Mouse (Mus musculus) mouse embryonic stem cell (cell line): Measurements from ENCODE around the gene Fkbp8.

Experiments
- in situ Hi-C, 2 experiments: fragments of 300-500 bp; cut with MboI; formaldehyde crosslinking; loops; 1 replicate in 1 of 2; 3 replicates in 1 of 2; pipeline ENCODE4 v1.14.3; 2019 to 2020; ENCODE audit warnings: low sequenced_read_pairs in 2 of 2, low pct_unique_long_range_greater_than_20kb in 1 of 2, mixed read lengths in 1 of 2; ENCODE audit not compliant: unreplicated experiment in 1 of 2

The Fkbp8 gene

GRCm38 (mm10) chr8:70544200-70544687 lies 16.7 kb downstream of the Fkbp8 start:
- in situ Hi-C loops = no loop called here

DNA sequence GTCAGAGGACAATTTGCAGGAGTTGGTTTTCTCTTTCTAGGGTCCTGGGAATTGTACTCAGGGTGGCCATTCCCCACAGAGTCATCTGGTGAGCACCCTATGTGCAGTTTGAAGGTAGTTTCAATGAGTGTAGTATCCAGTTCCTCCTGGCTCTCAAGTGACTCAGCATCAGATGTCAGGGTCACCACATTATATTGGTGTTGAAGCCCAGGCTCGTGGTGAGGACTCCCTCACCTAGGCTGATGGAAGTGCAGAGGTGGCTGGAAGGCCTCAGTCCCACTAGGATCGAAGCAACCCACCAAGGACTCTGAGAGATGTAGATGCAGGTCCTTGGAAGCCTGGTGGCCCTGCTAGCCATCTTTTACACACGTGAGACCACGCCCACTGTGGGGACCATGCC lies 18.9 kb downstream of the Fkbp8 start:
- in situ Hi-C loops = no loop called here

DNA sequence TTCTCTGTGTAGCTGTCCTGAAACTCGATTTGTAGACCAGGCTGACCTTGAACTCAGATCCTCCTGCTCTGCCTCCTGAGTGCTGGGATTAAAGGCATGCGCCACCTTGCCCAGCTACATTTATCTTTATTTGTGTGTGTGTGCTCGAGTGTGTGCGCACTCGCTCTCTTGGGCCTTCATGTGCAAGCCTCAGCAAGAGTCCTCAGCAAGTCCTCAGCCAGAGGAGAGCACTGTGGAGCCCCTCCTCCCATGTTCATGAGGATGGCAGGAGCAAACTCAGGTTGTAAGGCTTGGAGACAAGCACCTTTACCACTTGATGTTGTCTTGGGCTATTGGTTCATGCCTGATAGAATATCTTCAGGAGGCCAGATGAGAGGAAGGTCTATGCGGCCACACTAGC lies 20.2 kb downstream of the Fkbp8 start:
- in situ Hi-C loops = no loop called here

DNA sequence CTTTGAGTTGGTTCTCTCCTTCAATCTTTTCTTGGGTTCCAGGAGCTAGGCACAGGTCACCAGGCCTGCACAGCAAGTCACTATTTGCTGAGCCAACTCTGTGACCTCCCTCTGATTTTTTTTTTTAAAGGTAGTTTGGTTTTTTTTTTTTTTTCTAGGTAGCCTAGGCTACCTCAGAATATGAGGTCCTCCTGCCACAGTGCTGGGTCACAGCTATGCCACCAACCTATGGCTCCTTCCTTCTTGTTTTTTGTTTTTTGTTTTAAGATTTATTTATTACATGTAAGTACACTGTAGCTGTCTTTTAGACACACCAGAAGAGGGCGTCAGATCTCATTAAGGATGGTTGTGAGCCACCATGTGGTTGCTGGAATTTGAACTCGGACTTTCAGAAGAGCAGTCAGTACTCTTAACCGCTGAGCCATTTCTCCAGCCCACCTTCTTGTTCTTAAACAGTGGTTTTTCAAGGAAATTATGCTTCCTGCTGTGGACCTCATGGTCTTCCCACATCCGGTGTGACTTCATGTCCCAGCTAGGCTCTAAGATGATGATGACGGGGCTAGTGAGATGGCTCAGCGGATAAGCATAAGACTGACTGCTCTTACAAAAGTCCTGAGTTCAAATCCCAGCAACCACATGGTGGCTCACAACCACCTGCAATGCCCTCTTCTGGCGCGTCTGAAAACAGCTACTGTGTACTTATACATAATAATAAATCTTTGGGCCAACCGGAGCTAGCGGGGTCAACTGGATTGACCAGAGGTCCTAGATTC lies 22.1 kb downstream of the Fkbp8 start:
- in situ Hi-C loops = no loop called here

DNA sequence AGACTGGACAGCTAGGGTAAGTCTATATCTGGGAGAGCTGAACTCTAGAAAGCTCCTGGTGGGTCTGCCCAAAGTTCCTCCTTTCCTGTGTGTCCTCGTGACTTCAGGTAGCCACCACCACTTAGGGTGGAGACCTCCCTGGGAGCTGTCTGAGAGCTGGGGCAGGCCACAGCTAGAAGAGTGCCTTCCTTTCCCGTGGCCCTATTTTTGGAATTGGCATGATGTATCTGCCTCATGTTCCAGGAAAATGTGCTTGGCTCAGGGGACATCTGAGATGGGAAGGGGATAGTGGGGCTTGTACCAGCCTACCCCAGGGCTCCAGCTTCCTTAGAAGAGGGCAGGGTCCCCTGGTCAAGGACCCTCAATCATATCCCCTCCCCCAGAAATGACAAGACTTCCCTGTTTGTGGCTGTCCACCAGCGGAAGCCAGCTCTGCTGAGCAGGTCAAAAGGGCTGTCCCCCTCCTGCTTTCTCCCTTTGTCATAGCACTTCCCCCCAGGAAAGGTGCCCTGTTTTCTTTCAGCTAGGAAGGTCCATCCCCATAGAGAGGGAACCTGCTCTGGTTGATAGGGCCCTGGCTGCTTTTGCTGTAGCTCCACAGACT lies 24.1 kb downstream of the Fkbp8 start:
- in situ Hi-C loops = no loop called here

DNA sequence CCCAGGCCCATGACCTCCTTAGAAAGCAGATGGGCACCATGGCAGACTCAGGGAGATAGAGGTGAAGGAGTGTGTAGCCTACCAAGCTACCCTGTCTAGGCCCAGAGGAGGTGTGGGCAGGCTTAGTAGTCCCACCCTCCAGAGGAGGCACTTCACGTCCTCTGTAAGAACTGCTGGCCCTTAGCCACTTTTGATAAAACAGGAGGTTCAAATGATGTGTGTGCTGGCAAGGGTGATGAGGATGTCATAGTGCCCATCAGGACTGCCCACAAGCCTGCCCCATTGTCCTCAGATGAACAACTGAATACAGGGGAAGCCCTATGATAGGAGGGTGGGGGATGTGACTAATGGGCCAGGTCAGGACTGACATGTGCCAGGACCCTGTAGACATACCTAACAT lies 25.3 kb downstream of the Fkbp8 start:
- in situ Hi-C loops = no loop called here

DNA sequence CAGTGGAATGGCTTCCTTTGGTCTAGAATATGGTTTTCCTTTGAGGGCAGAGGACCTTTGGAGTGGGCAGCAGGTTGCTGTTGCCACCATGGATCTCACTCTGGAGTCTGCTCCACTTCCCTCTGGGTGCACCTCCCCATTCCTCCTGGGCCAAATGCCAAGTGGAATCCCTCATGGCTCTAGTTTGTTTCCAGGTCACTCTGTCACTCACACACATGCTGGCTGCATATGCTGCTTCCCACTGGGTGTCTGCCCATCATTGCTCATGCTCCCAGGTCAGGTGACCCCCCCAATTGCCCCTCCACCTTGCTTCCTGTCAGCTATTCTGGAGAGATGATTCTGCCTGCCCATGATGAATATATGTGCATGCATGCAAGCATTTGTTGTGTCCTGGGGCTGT lies 26.2 kb downstream of the Fkbp8 start:
- in situ Hi-C loops = no loop called here

- in situ Hi-C loops = no loop called here
Measured at GRCm38 (mm10) chr8:70555079-70555747, 27.7 kb downstream of the Fkbp8 start.

GRCm38 (mm10) chr8:70558334-70558733 lies 30.8 kb downstream of the Fkbp8 start:
- in situ Hi-C loops = no loop called here

GRCm38 (mm10) chr8:70558983-70559382 lies 31.5 kb downstream of the Fkbp8 start:
- in situ Hi-C loops = no loop called here

DNA sequence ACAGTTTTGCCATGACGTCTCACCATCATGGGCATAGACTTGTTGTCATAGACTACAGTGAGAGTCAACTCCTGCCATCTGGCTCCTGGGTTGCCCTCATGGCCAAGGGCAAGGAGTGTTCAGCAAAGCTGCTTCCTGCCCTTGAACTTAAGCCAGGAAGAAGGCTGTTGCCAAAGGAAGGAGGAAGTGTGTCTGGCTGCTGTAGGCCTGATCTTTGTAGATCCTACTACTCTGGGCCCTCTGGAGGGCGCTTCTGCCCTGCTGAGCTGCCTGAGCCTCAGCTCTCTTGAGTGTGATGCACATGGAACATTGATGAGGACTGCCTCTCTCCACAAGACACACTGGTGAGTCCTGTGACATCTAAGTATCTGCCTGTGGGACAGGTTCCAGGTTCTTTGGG lies 32.6 kb downstream of the Fkbp8 start:
- in situ Hi-C loops = loop anchor here in 1 of 2 experiments (5.0 kb wide), 1 partner anchor 37 kb away; no protein-coding TSS in a partner anchor

- in situ Hi-C loops = loop anchor here in 1 of 2 experiments (5.0 kb wide), 1 partner anchor 37 kb away; no protein-coding TSS in a partner anchor
Measured at GRCm38 (mm10) chr8:70560564-70560963, 33.0 kb downstream of the Fkbp8 start.

GRCm38 (mm10) chr8:70561357-70561756 lies 33.8 kb downstream of the Fkbp8 start:
- in situ Hi-C loops = loop anchor here in 1 of 2 experiments (5.0 kb wide), 1 partner anchor 36 kb away; no protein-coding TSS in a partner anchor

DNA sequence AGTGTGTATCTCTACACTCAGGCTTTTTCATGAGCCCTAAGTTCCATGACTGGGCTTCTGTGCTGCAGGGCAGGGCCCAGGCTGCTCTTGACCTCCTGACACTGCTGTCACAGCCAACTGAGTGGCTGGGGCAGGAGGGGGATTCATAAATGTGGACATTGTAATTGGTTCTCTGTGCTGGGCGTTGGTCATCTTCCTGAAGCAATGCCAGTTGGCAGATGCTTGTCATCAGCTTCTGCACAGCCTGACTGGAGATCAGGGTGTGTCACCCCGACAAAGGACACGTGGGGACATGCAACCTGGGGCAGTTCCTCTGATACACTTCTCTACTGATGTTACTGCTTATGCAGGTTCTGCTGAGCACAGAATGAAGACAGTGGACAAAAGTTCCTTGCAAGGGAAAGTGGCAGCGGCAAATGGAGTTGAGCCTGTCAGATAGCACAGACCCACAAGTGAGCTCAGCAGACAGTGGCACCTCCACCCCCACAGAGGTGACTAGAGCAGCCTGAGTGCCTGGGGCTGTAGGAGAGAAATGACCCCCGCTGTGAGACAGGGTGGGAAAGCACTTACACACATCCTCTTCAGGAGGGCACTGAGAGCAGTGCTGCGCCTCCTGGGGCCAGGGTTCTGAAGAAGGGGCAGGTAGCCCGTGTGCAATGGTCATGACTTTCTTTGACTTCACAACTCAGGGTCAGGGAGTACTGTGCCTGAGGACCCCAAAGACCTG lies 34.4 kb downstream of the Fkbp8 start:
- in situ Hi-C loops = loop anchor here in 1 of 2 experiments (5.0 kb wide), 1 partner anchor 35 kb away; no protein-coding TSS in a partner anchor

DNA sequence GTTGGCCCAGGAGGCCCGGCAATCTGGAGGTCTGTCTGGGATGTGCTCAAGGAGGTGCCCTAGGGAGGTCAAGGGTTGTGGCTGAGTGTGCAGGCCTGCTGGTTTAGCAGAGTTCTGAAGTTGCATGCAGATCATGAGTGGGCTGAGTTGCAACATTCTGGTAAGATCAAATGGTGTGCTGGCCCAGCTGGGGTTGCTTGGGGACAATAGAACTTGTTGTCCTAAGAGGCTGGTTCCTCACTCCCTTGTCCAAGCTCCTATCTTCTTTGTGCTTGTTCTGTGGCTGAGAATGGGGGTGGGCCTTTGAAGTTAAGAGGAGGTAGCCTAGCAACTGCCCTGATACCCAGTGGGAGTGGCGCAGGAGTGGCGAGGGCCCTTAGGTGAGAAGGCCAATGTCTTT lies 35.3 kb downstream of the Fkbp8 start:
- in situ Hi-C loops = loop anchor here in 1 of 2 experiments (5.0 kb wide), 1 partner anchor 34 kb away; no protein-coding TSS in a partner anchor

GRCm38 (mm10) chr8:70563763-70564387 lies 36.4 kb downstream of the Fkbp8 start:
- in situ Hi-C loops = loop anchor here in 1 of 2 experiments (5.0 kb wide), 1 partner anchor 33 kb away; no protein-coding TSS in a partner anchor

DNA sequence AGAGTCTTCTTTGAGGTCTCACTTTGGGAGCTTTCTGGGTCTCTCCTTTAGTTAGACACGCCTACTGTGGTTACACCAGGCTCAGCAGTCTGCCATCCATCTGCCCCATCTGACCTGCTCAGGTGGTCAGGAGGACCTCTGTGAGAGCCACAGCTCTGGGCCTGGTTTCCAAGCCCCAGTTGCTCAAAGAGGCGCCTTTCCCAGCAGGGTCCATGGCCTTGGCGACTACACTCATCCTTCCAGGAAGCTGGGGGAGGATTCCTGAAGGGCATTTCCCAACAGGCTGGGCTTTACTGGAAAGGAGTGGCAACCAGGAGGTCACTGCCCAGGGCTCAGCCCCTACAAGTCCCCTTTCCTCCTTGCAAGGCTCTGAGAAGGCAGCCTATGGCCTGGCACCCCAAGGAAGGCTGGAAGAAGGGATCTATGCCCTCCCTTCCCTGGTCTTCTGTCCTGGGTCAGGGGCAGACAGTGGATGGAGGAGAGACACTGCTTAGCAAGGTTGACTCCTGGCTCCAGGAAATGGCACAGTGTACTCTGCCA lies 37.2 kb downstream of the Fkbp8 start:
- in situ Hi-C loops = loop anchor here in 1 of 2 experiments (5.0 kb wide), 1 partner anchor 33 kb away; no protein-coding TSS in a partner anchor

- in situ Hi-C loops = no loop called here
Measured at GRCm38 (mm10) chr8:70565561-70565960, 38.0 kb downstream of the Fkbp8 start.
